Mouse (Mus musculus) embryonic facial prominence, embryonic 12.5 days (tissue): ENCODE measurements around the gene Gm21985. TPM values are rescaled to one million over a fixed set of nuclear protein-coding genes. Genes with fewer than 3 reads are reported as not detected.

ENCODE experiments used
- ATAC-seq: fragments of 200-750 bp; cut with Nextera tagmentation; 2 replicates; pipeline ENCODE4 v1.8.0; 2017; ENCODE audit not compliant: insufficient number of reproducible peaks, insufficient read depth, low FRiP score, low TSS enrichment
- H3K27ac ChIP-seq: fragments of 300-500 bp; sonication (generic); 2 replicates; pipeline ENCODE4 v1.5.1; 2016; ENCODE audit warnings: mild to moderate bottlenecking
- H3K27me3 ChIP-seq: fragments of 300-500 bp; sonication (generic); 2 replicates; pipeline ENCODE4 v1.6.1; 2016; ENCODE audit warnings: mild to moderate bottlenecking, moderate library complexity
- H3K36me3 ChIP-seq: fragments of 300-500 bp; sonication (generic); 2 replicates; pipeline ENCODE4 v1.6.1; 2016; ENCODE audit warnings: mild to moderate bottlenecking
- H3K4me1 ChIP-seq: fragments of 300-500 bp; sonication (generic); 2 replicates; pipeline ENCODE4 v1.6.1; 2016
- H3K4me2 ChIP-seq: fragments of 300-500 bp; sonication (generic); replicated peaks from 2 replicates; pipeline ENCODE4 v1.6.1; 2016; ENCODE audit warnings: mild to moderate bottlenecking, moderate library complexity
- H3K4me3 ChIP-seq: fragments of 300-500 bp; sonication (generic); 2 replicates; pipeline ENCODE4 v1.5.1; 2016; ENCODE audit warnings: mild to moderate bottlenecking
- H3K9ac ChIP-seq: fragments of 300-500 bp; sonication (generic); 2 replicates; pipeline ENCODE4 v1.6.1; 2016; ENCODE audit warnings: mild to moderate bottlenecking, moderate library complexity
- H3K9me3 ChIP-seq: fragments of 300-500 bp; sonication (generic); 2 replicates; pipeline ENCODE4 v1.6.1; 2016; ENCODE audit warnings: mild to moderate bottlenecking, moderate library complexity
- WGBS: fragments of 180-500 bp; shearing (Covaris S2); methylation state at CpG from one replicate; pipeline ENCODE4 v1.1.7; 2016; 5-methylcytosine and 5-hydroxymethylcytosine counted together
- polyA plus RNA-seq: library from polyadenylated mRNA; unstranded; fragments of >200 nt; fragmentation: Nextera tagmentation; extraction: Ambion mirVana; gene quantifications from 2 replicates; pipeline ENCODE4 v1.2.1, GENCODE M21; 2016

The Gm21985 gene
- polyA plus RNA-seq, 1 experiment from 2014 or later: not detected

- Histone ChIP-seq H3K27ac (no peak overlapping the region), H3K4me3 (no peak overlapping the region), H3K9me3 (no peaks in the 10 kb centered on the region), H3K9ac (no peak overlapping the region), H3K36me3 (no peaks in the 10 kb centered on the region), H3K4me2 (no peak overlapping the region), H3K27me3 (no peaks in the 10 kb centered on the region), H3K4me1 (no peaks in the 10 kb centered on the region)
- ATAC-seq: no peak
- WGBS: 74% methylated on average over 3 of the region's 3 CpGs
Measured at GRCm38 (mm10) chr2:112296211-112296610, 30.1 kb downstream of the Gm21985 start.

DNA sequence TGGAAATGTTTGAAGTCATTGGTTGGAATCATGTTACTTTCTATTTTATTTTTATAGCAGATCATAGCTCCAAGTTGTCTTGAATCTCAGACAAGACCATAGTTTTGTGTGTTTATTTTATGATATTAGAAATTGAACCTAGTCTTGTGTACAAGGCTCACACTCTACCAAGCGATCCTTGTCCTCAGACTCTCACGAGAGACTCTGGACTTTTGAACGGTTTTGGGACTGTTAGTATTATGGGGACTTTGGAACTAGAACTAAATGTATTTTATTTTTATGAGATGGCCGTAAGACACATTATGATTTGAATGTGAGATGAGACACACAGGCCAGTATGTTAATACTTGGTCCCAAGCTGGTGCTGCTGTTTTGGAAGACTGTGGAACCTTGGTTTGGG is 32.1 kb downstream of the Gm21985 start:
- Histone ChIP-seq H3K27ac (no peak overlapping the region), H3K27me3 (no peaks in the 10 kb centered on the region), H3K9ac (no peak overlapping the region), H3K9me3 (no peaks in the 10 kb centered on the region), H3K36me3 (no peaks in the 10 kb centered on the region), H3K4me3 (no peak overlapping the region), H3K4me2 (no peak overlapping the region), H3K4me1 (no peaks in the 10 kb centered on the region)
- no peak for ATAC-seq
- WGBS: 92% methylated on average over 4 of the region's 4 CpGs

DNA sequence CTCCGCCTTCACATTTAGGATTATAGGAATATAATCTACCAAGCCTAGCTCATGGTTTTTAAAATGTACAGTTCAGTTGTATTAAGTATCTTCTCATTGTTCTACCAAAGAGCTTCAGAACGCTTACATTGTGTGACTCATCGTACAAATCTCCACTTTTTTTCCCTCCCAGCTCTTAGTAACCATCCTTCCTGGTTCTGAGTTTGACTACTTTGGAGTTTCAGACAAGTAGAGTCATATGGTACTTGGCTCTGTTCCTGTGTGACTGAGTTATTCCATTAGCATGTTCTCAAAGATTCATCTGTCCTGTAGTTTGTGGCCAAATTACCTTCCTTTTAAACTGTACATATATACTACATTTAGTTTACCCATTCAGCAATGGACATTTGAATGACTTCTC is 42.6 kb downstream of the Gm21985 start:
- no peaks in the 10 kb centered on the region for H3K27me3 ChIP-seq
- H3K4me3 ChIP-seq: no peak overlapping the region
- ATAC-seq: no peak
- no peak overlapping the region for H3K27ac ChIP-seq
- H3K9me3 ChIP-seq: no peaks in the 10 kb centered on the region
- H3K36me3 ChIP-seq: no peaks in the 10 kb centered on the region
- no peaks in the 10 kb centered on the region for H3K4me1 ChIP-seq
- H3K4me2 ChIP-seq: no peak overlapping the region
- no peak overlapping the region for H3K9ac ChIP-seq
- WGBS: 92% methylated on average over 3 of the region's 3 CpGs

DNA sequence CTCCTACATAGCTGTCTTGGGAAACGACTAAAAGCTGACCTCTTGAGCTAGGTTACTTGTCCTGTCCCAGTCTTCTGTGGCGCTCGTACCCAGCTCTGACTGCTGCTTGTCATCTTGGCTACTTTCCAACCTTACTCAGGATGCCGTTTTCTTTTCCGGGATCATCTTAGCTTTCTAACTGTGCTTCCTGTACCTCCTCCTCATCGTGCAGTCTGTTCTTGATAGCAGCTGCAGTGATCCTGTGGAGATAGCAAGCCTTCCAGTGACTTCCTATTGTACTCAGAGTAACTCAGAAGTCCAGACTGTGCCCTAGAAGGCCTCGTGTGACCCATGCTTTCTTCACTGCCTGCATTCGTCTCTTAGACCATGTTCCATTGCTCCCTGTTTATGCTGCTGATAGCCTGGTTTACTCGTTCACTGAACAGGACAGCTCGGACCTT is 43.1 kb downstream of the Gm21985 start:
- ATAC-seq: no peak
- H3K9me3 ChIP-seq: no peaks in the 10 kb centered on the region

GRCm38 (mm10) chr2:112315638-112316037 is 49.5 kb downstream of the Gm21985 start:
- no peak for ATAC-seq
- no peak overlapping the region for H3K4me3 ChIP-seq
- H3K36me3 ChIP-seq: no peaks in the 10 kb centered on the region
- no peaks in the 10 kb centered on the region for H3K4me1 ChIP-seq
- 86% methylated on average over 7 of the region's 7 CpGs for WGBS
- no peaks in the 10 kb centered on the region for H3K9me3 ChIP-seq
- no peak overlapping the region for H3K4me2 ChIP-seq
- no peak overlapping the region for H3K9ac ChIP-seq
- H3K27ac ChIP-seq: no peak overlapping the region
- H3K27me3 ChIP-seq: no peaks in the 10 kb centered on the region

More for the DNA sequence above, 43.1 kb downstream of the Gm21985 start:
- Histone ChIP-seq H3K36me3 (no peaks in the 10 kb centered on the region), H3K4me1 (no peaks in the 10 kb centered on the region), H3K4me3 (no peak overlapping the region), H3K9ac (no peak overlapping the region), H3K27ac (no peak overlapping the region), H3K4me2 (no peak overlapping the region), H3K27me3 (no peaks in the 10 kb centered on the region)
- 80% methylated on average over 10 of the region's 10 CpGs for WGBS

GRCm38 (mm10) chr2:112318227-112318626 is 52.1 kb downstream of the Gm21985 start:
- no peak for ATAC-seq
- WGBS: 70% methylated on average over 2 of the region's 2 CpGs

GRCm38 (mm10) chr2:112318905-112319304 is 52.8 kb downstream of the Gm21985 start:
- no peak for ATAC-seq
- Histone ChIP-seq H3K36me3 (no peaks in the 10 kb centered on the region), H3K9ac (no peak overlapping the region), H3K4me2 (no peak overlapping the region), H3K9me3 (no peaks in the 10 kb centered on the region), H3K27ac (no peak overlapping the region), H3K27me3 (no peaks in the 10 kb centered on the region), H3K4me1 (no peaks in the 10 kb centered on the region), H3K4me3 (no peak overlapping the region)
- WGBS: 85% methylated on average over 7 of the region's 7 CpGs

More at GRCm38 (mm10) chr2:112318227-112318626, 52.1 kb downstream of the Gm21985 start:
- no peaks in the 10 kb centered on the region for H3K9me3 ChIP-seq
- H3K36me3 ChIP-seq: no peaks in the 10 kb centered on the region
- H3K27me3 ChIP-seq: no peaks in the 10 kb centered on the region
- no peak overlapping the region for H3K27ac ChIP-seq
- H3K9ac ChIP-seq: no peak overlapping the region
- no peaks in the 10 kb centered on the region for H3K4me1 ChIP-seq
- no peak overlapping the region for H3K4me2 ChIP-seq
- no peak overlapping the region for H3K4me3 ChIP-seq

- WGBS: 82% methylated on average over 11 of the region's 11 CpGs
- no peak overlapping the region for H3K4me2 ChIP-seq
Measured at GRCm38 (mm10) chr2:112328069-112328777, 62.1 kb downstream of the Gm21985 start.

GRCm38 (mm10) chr2:112332051-112332898 is 66.2 kb downstream of the Gm21985 start:
- no peak overlapping the region for H3K4me3 ChIP-seq
- H3K4me1 ChIP-seq: no peaks in the 10 kb centered on the region
- ATAC-seq: no peak
- H3K27me3 ChIP-seq: no peaks in the 10 kb centered on the region
- H3K9ac ChIP-seq: no peak overlapping the region
- 0 out of 2 replicates have a peak, but pooled peaks cover 8% of the 10 kb centered on the region for H3K36me3 ChIP-seq
- 69% methylated on average over 4 of the region's 4 CpGs for WGBS
- no peak overlapping the region for H3K4me2 ChIP-seq
- no peak overlapping the region for H3K27ac ChIP-seq
- H3K9me3 ChIP-seq: no peaks in the 10 kb centered on the region

More at GRCm38 (mm10) chr2:112328069-112328777, 62.1 kb downstream of the Gm21985 start:
- ATAC-seq: no peak
- H3K4me1 ChIP-seq: no peaks in the 10 kb centered on the region
- H3K27ac ChIP-seq: no peak overlapping the region
- no peak overlapping the region for H3K4me3 ChIP-seq
- H3K27me3 ChIP-seq: no peaks in the 10 kb centered on the region
- H3K9ac ChIP-seq: no peak overlapping the region
- no peaks in the 10 kb centered on the region for H3K9me3 ChIP-seq
- no peaks in the 10 kb centered on the region for H3K36me3 ChIP-seq

DNA sequence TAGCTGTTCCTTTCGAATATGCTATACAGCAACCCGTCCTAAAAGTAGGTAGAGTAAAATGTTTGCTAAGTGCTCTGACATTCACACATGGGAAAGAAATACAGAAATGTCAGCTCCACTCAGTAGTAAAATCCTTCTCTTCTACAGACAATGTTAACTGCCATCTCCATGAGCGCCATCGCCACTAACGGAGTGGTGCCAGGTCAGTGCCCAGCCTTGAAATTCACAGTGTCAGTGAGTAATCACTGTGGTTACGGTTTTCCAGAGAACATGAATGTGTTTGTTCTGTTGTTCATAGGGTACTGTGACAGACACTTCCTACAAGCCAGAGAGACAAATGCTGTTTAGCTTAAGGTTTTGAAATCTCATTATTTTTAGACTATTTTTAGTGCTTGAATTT is 71.1 kb downstream of the Gm21985 start:
- Histone ChIP-seq H3K4me1 (no peaks in the 10 kb centered on the region), H3K4me2 (no peak overlapping the region), H3K27ac (no peak overlapping the region), H3K27me3 (no peaks in the 10 kb centered on the region), H3K9ac (no peak overlapping the region), H3K9me3 (no peaks in the 10 kb centered on the region), H3K4me3 (no peak overlapping the region), H3K36me3 (peaks cover 16% of the 10 kb centered on the region)
- 96% methylated on average over 6 of the region's 6 CpGs for WGBS
- no peak for ATAC-seq

DNA sequence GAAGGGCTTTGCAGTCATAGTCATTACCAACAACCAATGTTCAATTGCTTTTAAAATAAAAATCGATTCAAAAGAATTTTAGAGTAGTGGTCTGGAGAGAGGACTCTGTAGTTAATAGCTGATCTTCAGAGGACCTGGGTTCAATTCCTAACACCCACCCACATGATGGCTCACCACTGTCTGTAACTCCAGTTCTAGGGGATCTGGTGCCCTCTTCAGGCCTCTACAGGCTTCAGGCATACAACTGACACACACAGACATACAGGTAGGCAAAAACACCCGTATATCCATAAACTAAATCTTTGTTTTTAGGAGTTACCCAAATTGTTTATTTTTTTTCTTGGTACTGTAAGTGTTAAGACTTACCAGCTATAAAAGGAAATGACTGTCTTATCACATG is 73.6 kb downstream of the Gm21985 start:
- H3K4me1 ChIP-seq: no peaks in the 10 kb centered on the region
- peaks cover 19% of the 10 kb centered on the region for H3K36me3 ChIP-seq
- H3K9me3 ChIP-seq: no peaks in the 10 kb centered on the region
- ATAC-seq: no peak
- H3K27ac ChIP-seq: no peak overlapping the region
- no peaks in the 10 kb centered on the region for H3K27me3 ChIP-seq
- H3K4me2 ChIP-seq: no peak overlapping the region
- H3K4me3 ChIP-seq: no peak overlapping the region
- H3K9ac ChIP-seq: no peak overlapping the region
- WGBS: 90% methylated on average over 2 of the region's 2 CpGs

- no peak for ATAC-seq
- no peak overlapping the region for H3K4me3 ChIP-seq
- no peak overlapping the region for H3K9ac ChIP-seq
- H3K27ac ChIP-seq: no peak overlapping the region
- no peaks in the 10 kb centered on the region for H3K9me3 ChIP-seq
- H3K27me3 ChIP-seq: no peaks in the 10 kb centered on the region
- peaks cover 19% of the 10 kb centered on the region for H3K36me3 ChIP-seq
- H3K4me2 ChIP-seq: no peak overlapping the region
- 57% methylated on average over 3 of the region's 3 CpGs for WGBS
- H3K4me1 ChIP-seq: no peaks in the 10 kb centered on the region
Measured at GRCm38 (mm10) chr2:112341117-112341516, 75.0 kb downstream of the Gm21985 start.
